Mouse (Mus musculus) olfactory bulb, adult 2 months (tissue): ENCODE measurements around the gene Ocln.

Experiments
- CTCF ChIP-seq: fragments of 200-500 bp; IDR thresholded peaks from 2 replicates; pipeline ENCODE4 v1.5.1; 2012; ENCODE audit warnings: low read depth, mild to moderate bottlenecking, low read length, moderate library complexity; ENCODE audit not compliant: insufficient read depth
- POLR2A ChIP-seq: fragments of 200-500 bp; IDR thresholded peaks from 2 replicates; pipeline ENCODE4 v1.6.1; 2012; ENCODE audit warnings: mild to moderate bottlenecking, low read depth, low read length, moderate library complexity; ENCODE audit not compliant: insufficient read depth

GRCm38 (mm10) chr13:100600317-100600716 lies 47.8 kb upstream of the Ocln start:
- TF ChIP-seq CTCF (no peak), POLR2A (no peak)
